Mouse (Mus musculus): ENCODE data around the gene Slco4c1.

DNA sequence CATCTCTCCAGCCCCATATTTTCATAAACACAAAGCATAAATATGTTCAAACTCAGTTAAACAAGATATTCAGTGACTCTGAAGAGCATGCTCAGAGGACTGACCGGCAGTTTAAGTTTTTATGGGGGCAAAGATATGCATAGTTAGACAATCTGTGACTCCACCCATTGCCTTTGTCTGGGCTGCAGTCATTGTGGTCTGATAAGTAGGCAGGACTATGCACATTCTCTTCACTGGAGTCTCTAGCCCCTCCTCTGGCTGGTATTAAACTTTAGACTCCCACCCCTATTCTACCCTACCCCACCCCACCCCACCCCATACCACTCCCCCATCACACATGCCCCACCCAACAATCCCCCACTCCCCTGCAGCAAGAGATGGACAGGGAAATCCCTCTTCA is 4.1 kb upstream of the Slco4c1 start:
- TF ChIP-seq CTCF (IDR thresholded peaks at IDR 0.05; ENCODE audit: low read depth, low read length) (no peak), POLR2A (IDR thresholded peaks at IDR 0.05; ENCODE audit: borderline replicate concordance, low read depth, low read length) (no peak)
